Mouse (Mus musculus) cerebellum, adult 9-10 months (tissue): ENCODE measurements around the gene Zfp839.

Experiments
- DNase-seq: peaks from one replicate; pipeline ENCODE4 v3.0.0; 2022

Zfp839 gene

GRCm38 (mm10) chr12:110888106-110888505, 38.1 kb downstream of the Zfp839 start:
- DNase-seq = no peak

- DNase-seq = no peak
Observed at GRCm38 (mm10) chr12:110888606-110889005, 38.6 kb downstream of the Zfp839 start.

- DNase-seq = peak; percentile 98
Observed at GRCm38 (mm10) chr12:110889036-110890020, 39.3 kb downstream of the Zfp839 start, which contains the start of the genes Cinp and Tecpr2. Gene Cinp, minus strand, starts transcription at chr12:110889145. Gene Tecpr2, plus strand, starts transcription at chr12:110889264.

GRCm38 (mm10) chr12:110891887-110892286, 41.8 kb downstream of the Zfp839 start:
- no peak for DNase-seq

- no peak for DNase-seq
Observed at GRCm38 (mm10) chr12:110902106-110902505, 52.1 kb downstream of the Zfp839 start.

GRCm38 (mm10) chr12:110903536-110903935, 53.5 kb downstream of the Zfp839 start:
- DNase-seq = no peak

GRCm38 (mm10) chr12:110907845-110908244, 57.8 kb downstream of the Zfp839 start:
- no peak for DNase-seq

- no peak for DNase-seq
Observed at GRCm38 (mm10) chr12:110909962-110910361, 59.9 kb downstream of the Zfp839 start.

GRCm38 (mm10) chr12:110915761-110916160, 65.7 kb downstream of the Zfp839 start:
- no peak for DNase-seq
